Mouse (Mus musculus): ENCODE results near the gene Grap2. TPM values are rescaled to one million over a fixed set of nuclear protein-coding genes. Genes with fewer than 3 reads are reported as not detected.

Grap2 gene
- total and polyA plus RNA-seq, 2 experiments from 2014 or later: not detected

- 58% methylated on average over 18 of the region's 18 CpGs for WGBS
- H3K4me2 ChIP-seq (ENCODE audit: low read depth): no peak overlapping the region
- no peak overlapping the region for H3K9ac ChIP-seq
- no peak for ATAC-seq
- H3K9me3 ChIP-seq (ENCODE audit: low read length): no peaks in the 10 kb centered on the region
- no peaks in the 10 kb centered on the region for H3K27me3 ChIP-seq (ENCODE audit: insufficient read depth, low read length)
- H3K4me1 ChIP-seq (ENCODE audit: insufficient read depth): peaks cover 7% of the 10 kb centered on the region; the same call in 1 of the 2 replicates
- no peak for TF ChIP-seq CTCF (IDR thresholded peaks at IDR 0.05; ENCODE audit: low read depth)
- DNase-seq: peak; percentile 35
- H3K36me3 ChIP-seq (ENCODE audit: insufficient read depth): no peaks in the 10 kb centered on the region
- no peak overlapping the region for H3K4me3 ChIP-seq (ENCODE audit: low read depth, low read length)
- H3K27ac ChIP-seq (ENCODE audit: low read depth, low read length): no peak overlapping the region
Measured at GRCm38 (mm10) chr15:80614500-80615289, 42.3 kb downstream of the Grap2 start.

GRCm38 (mm10) chr15:80615290-80615570 is 42.8 kb downstream of the Grap2 start:
- H3K36me3 ChIP-seq (ENCODE audit: insufficient read depth): no peaks in the 10 kb centered on the region
- ATAC-seq: no peak
- no peak overlapping the region for H3K4me3 ChIP-seq (ENCODE audit: low read depth, low read length)
- 30% methylated on average over 2 of the region's 2 CpGs for WGBS
- H3K27me3 ChIP-seq (ENCODE audit: insufficient read depth, low read length): no peaks in the 10 kb centered on the region
- no peak overlapping the region for H3K9ac ChIP-seq
- H3K27ac ChIP-seq (ENCODE audit: low read depth, low read length): no peak overlapping the region
- peaks cover 7% of the 10 kb centered on the region; the same call in 1 of the 2 replicates for H3K4me1 ChIP-seq (ENCODE audit: insufficient read depth)
- TF ChIP-seq CTCF (IDR thresholded peaks at IDR 0.05; ENCODE audit: low read depth): no peak
- no peak for DNase-seq
- H3K4me2 ChIP-seq (ENCODE audit: low read depth): no peak overlapping the region
- no peaks in the 10 kb centered on the region for H3K9me3 ChIP-seq (ENCODE audit: low read length)

DNA sequence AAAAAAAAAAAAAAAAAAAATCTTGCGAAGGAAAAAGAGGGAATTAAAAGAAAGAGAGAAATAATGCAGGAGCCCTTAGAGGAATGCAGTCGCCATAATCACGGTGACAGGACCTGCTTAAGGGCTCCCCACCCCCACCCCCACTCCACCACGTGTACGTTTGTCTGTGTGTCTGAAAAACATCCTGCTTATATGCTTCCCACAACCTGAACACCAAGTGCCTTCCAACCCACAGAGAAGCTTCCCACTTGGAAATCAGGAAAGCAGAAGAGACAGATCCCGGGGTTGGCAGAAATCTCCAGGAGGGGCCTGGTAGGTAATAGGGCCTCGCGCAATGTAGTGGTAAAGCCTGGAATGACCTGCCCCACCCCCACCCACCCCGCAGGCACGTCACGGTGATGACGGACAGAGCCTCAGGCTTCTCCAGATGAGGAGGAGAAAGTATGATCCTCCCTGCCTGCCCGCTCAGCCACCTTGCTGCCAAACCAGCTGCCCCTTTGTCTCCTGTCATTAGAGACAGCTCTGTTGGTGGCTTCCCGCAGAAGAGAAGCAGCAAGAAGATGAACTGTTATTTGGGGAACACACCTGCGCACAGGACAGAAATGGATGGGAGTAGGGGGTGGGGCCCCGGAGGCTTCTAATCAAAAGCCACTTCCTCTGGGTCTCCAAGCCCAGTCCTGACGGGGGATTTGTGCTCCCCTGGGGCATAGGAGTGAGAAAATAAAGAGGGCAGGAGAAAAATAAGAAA is 43.4 kb downstream of the Grap2 start:
- DNase-seq: no peak
- no peak overlapping the region for H3K4me3 ChIP-seq (ENCODE audit: low read depth, low read length)
- no peak for TF ChIP-seq CTCF (IDR thresholded peaks at IDR 0.05; ENCODE audit: low read depth)
- peak overlapping the region; percentile 11; the same call in 1 of the 2 replicates for H3K4me2 ChIP-seq (ENCODE audit: low read depth)
- H3K27ac ChIP-seq (ENCODE audit: low read depth, low read length): no peak overlapping the region
- 0 out of 2 replicates have a peak overlapping the region, but pooled peaks have one; percentile 1 for H3K9ac ChIP-seq
- no peak for ATAC-seq
- H3K4me1 ChIP-seq (ENCODE audit: insufficient read depth): peaks cover 7% of the 10 kb centered on the region; the same call in 1 of the 2 replicates
- H3K27me3 ChIP-seq (ENCODE audit: insufficient read depth, low read length): no peaks in the 10 kb centered on the region
- H3K36me3 ChIP-seq (ENCODE audit: insufficient read depth): no peaks in the 10 kb centered on the region
- WGBS: 10% methylated on average over 17 of the region's 17 CpGs
- no peaks in the 10 kb centered on the region for H3K9me3 ChIP-seq (ENCODE audit: low read length)

- peak; percentile 72 for TF ChIP-seq CTCF (IDR thresholded peaks at IDR 0.05; ENCODE audit: low read depth)
- Histone ChIP-seq H3K4me1 (ENCODE audit: insufficient read depth) (peaks cover 7% of the 10 kb centered on the region; the same call in 1 of the 2 replicates), H3K4me2 (ENCODE audit: low read depth) (no peak overlapping the region), H3K9me3 (ENCODE audit: low read length) (no peaks in the 10 kb centered on the region), H3K27ac (ENCODE audit: low read depth, low read length) (no peak overlapping the region), H3K4me3 (ENCODE audit: low read depth, low read length) (no peak overlapping the region), H3K27me3 (ENCODE audit: insufficient read depth, low read length) (no peaks in the 10 kb centered on the region), H3K9ac (no peak overlapping the region), H3K36me3 (ENCODE audit: insufficient read depth) (no peaks in the 10 kb centered on the region)
- ATAC-seq: peak; percentile 56; the same call in 1 of the 2 replicates
- 45% methylated on average over 2 of the region's 2 CpGs for whole genome bisulfite sequencing
- DNase-seq: peak; percentile 71
Measured at GRCm38 (mm10) chr15:80617839-80618238, 45.4 kb downstream of the Grap2 start.

DNA sequence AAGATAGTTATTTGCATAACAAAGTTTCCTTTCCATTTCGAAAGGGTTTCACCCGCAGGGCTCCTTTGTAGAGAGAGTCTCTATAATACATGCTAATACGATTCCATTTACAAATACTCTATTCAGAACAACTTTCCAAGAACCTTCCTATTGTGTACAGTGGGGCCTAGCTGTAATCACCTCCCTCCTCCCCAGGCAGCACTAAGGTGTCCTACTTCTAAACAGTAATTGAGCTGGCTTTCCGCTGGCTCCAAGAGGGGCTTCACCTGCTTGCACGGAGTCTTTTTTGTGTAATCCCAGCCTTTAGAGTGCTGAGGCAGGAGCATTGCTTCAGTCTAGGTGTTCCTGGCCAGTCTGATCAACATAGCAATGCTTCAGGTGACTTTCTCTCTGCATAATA is 46.8 kb downstream of the Grap2 start:
- Histone ChIP-seq H3K4me2 (ENCODE audit: low read depth) (no peak overlapping the region), H3K27ac (ENCODE audit: low read depth, low read length) (no peak overlapping the region), H3K4me3 (ENCODE audit: low read depth, low read length) (no peak overlapping the region), H3K9ac (no peak overlapping the region), H3K9me3 (ENCODE audit: low read length) (no peaks in the 10 kb centered on the region), H3K36me3 (ENCODE audit: insufficient read depth) (no peaks in the 10 kb centered on the region), H3K27me3 (ENCODE audit: insufficient read depth, low read length) (no peaks in the 10 kb centered on the region), H3K4me1 (ENCODE audit: insufficient read depth) (peaks cover 7% of the 10 kb centered on the region; the same call in 1 of the 2 replicates)
- ATAC-seq: peak; percentile 20; the same call in 1 of the 2 replicates
- no peak for DNase-seq
- no peak for TF ChIP-seq CTCF (IDR thresholded peaks at IDR 0.05; ENCODE audit: low read depth)
- WGBS: 33% methylated on average over 5 of the region's 5 CpGs

- Histone ChIP-seq H3K36me3 (ENCODE audit: insufficient read depth) (no peaks in the 10 kb centered on the region), H3K9me3 (ENCODE audit: low read length) (no peaks in the 10 kb centered on the region), H3K4me2 (ENCODE audit: low read depth) (no peak overlapping the region), H3K4me3 (ENCODE audit: low read depth, low read length) (no peak overlapping the region), H3K27me3 (ENCODE audit: insufficient read depth, low read length) (no peaks in the 10 kb centered on the region), H3K27ac (ENCODE audit: low read depth, low read length) (no peak overlapping the region), H3K9ac (no peak overlapping the region), H3K4me1 (ENCODE audit: insufficient read depth) (peaks cover 7% of the 10 kb centered on the region; the same call in 1 of the 2 replicates)
- DNase-seq: no peak
- TF ChIP-seq CTCF (IDR thresholded peaks at IDR 0.05; ENCODE audit: low read depth): no peak
- ATAC-seq: no peak
- 80% methylated on average over 4 of the region's 4 CpGs for WGBS
Measured at GRCm38 (mm10) chr15:80619786-80620185, 47.4 kb downstream of the Grap2 start.

- 76% methylated on average over 8 of the region's 8 CpGs for WGBS
- H3K4me3 ChIP-seq (ENCODE audit: low read depth, low read length): no peak overlapping the region
- no peaks in the 10 kb centered on the region for H3K9me3 ChIP-seq (ENCODE audit: low read length)
- no peak overlapping the region for H3K4me2 ChIP-seq (ENCODE audit: low read depth)
- no peaks in the 10 kb centered on the region for H3K36me3 ChIP-seq (ENCODE audit: insufficient read depth)
- no peak for DNase-seq
- H3K4me1 ChIP-seq (ENCODE audit: insufficient read depth): peaks cover 7% of the 10 kb centered on the region; the same call in 1 of the 2 replicates
- H3K9ac ChIP-seq: no peak overlapping the region
- no peak overlapping the region for H3K27ac ChIP-seq (ENCODE audit: low read depth, low read length)
- H3K27me3 ChIP-seq (ENCODE audit: insufficient read depth, low read length): no peaks in the 10 kb centered on the region
- ATAC-seq: no peak
- no peak for TF ChIP-seq CTCF (IDR thresholded peaks at IDR 0.05; ENCODE audit: low read depth)
Measured at GRCm38 (mm10) chr15:80620371-80620770, 48.0 kb downstream of the Grap2 start.
